Mouse (Mus musculus) embryonic fibroblast, embryonic 13.5 days (primary cell): ENCODE measurements around the gene Upf2. TPM values are rescaled to one million over a fixed set of nuclear protein-coding genes. Genes with fewer than 3 reads are reported as not detected.
"Not testable (repeated sequence)": the region's sequence is repeated elsewhere in the genome, so short reads cannot be mapped to it uniquely, and the experiment has no call there.

Source experiments
- H3K27ac ChIP-seq: 2 replicates; pipeline ENCODE4 v1.5.1; 2012; ENCODE audit warnings: low read length, control low read depth, inconsistent platforms; ENCODE audit not compliant: insufficient read depth
- H3K4me1 ChIP-seq: 2 replicates; pipeline ENCODE4 v1.6.1; 2011; ENCODE audit warnings: low read length; ENCODE audit not compliant: control insufficient read depth, insufficient read depth
- H3K4me3 ChIP-seq: 2 replicates; pipeline ENCODE4 v1.5.1; 2011; ENCODE audit warnings: mild to moderate bottlenecking, control low read depth, low read length; ENCODE audit not compliant: insufficient read depth
- CTCF ChIP-seq: IDR thresholded peaks from 2 replicates; pipeline ENCODE4 v1.5.1; 2011; ENCODE audit warnings: mild to moderate bottlenecking, control low read depth, low read length, moderate library complexity, borderline replicate concordance; ENCODE audit not compliant: insufficient read depth
- POLR2A ChIP-seq: IDR thresholded peaks from 2 replicates; pipeline ENCODE4 v1.6.1; 2011; ENCODE audit warnings: low read depth, mild to moderate bottlenecking, control low read depth, low read length, moderate library complexity
- polyA plus RNA-seq: library from polyadenylated mRNA; stranded (reverse); fragments of >200 nt; gene quantifications from 2 replicates; pipeline ENCODE4 v1.2.4, GENCODE M21; 2011; ENCODE audit warnings: low read depth; ENCODE audit not compliant: missing spikeins, insufficient read length

Gene Upf2
- polyA plus RNA-seq, 1 experiment, result 34.4 TPM

DNA sequence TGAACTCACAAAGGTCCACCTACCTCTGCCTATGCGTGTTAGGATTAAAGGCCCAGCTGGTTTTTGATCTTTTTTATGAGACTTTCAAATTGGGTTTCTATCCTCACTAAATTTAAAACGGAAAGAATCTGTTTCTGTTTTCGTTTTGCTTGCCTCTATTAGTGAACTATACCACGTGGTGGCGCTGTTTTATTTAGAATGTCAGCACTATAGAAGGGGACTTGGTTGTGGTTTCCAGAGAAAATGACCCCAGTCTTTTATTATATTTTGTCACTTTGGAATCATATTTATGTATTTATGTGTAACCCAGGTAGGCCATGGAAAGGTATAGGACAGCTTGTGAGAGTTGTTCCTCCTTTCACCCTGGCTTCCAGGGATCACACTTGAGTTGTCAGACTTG, 44.3 kb downstream of the Upf2 start:
- H3K4me3 ChIP-seq, result no peak overlapping the region
- H3K27ac ChIP-seq, result no peak overlapping the region
- H3K4me1 ChIP-seq, result no peaks in the 10 kb centered on the region
- TF ChIP-seq CTCF (no peak), POLR2A (no peak)

DNA sequence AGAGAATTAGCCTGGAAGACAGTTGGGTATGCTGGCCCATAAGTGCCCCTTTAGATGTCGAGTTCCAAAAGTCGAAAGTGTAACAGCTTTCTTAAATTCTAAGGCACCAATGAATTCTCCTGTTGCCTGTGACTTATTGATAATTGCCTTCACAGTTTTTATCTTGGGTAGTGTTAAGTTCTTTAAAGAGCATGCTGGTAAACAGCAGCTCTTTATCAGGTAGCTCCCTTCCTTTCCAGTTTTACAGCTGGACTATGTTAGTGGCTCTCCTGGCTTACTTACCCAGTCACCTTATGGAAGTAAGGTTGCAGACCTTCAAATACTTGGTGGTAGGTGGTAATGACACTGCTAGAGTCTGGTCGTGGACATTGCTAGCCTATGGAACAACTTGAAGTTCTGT, 52.7 kb downstream of the Upf2 start:
- no peak for TF ChIP-seq CTCF
- no peaks in the 10 kb centered on the region for H3K4me1 ChIP-seq
- H3K27ac ChIP-seq, result no peak overlapping the region
- H3K4me3 ChIP-seq, result no peak overlapping the region

DNA sequence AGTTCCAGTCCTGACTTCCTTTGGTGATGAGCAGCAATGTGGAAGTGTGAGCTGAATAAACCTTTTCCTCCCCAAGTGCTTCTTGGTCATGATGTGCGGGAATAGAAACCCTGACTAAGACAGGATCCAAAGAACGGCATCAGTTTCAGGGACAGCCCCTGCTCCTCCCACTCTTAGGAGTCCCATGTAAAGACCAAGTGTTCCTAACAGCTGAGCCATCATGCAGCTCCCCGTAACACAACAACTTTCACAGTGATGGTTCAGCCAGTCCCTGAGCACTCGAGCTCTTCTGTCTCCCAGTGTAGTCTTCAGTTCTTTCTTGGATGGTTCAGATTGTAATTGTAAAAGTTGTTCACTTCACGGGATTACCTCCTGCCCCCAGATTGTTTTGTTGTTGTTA, 63.3 kb downstream of the Upf2 start:
- no peak overlapping the region for H3K27ac ChIP-seq
- no peak overlapping the region for H3K4me3 ChIP-seq
- TF ChIP-seq CTCF (no peak), POLR2A (no peak)
- no peaks in the 10 kb centered on the region for H3K4me1 ChIP-seq

DNA sequence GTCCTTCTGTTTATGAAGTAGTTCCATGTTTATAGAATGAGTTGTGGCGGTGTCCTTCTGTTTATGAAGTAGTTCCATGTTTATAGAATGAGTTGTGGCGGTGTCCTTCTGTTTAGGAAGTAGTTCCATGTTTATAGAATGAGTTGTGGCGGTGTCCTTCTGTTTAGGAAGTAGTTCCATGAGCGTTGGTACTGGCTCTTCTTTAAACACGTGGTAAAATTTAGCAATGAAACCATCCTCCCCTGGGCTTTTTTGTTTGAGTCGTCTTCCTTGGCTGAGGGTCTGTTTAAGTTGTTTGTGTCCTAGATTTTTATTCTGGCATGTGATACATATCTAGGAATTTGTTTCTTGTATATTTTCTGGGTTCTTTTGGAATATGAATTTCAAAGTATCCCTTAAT, 63.9 kb downstream of the Upf2 start:
- not testable (repeated sequence) for H3K27ac ChIP-seq, H3K4me3 ChIP-seq, H3K4me1 ChIP-seq

DNA sequence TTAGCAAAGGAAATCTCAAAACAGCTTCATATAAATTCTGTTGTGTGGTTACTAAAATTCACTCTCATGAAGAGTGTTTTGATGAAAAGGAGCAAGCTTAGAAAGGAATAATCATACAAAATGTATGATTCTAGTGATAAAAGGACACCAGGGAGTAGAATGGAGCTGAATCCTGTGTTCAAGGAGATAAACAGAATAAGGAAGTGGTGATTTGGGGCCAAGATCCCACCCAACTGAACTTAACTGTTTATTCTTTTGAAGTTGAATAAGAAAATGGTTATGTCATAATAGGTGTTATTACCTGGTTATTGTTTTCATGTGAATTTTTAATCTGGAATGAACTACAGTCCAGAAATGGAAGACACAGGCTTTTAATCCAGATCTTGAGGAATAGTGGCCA, 69.3 kb downstream of the Upf2 start:
- H3K27ac ChIP-seq, result no peak overlapping the region
- no peaks in the 10 kb centered on the region for H3K4me1 ChIP-seq
- TF ChIP-seq CTCF (no peak), POLR2A (no peak)
- H3K4me3 ChIP-seq, result no peak overlapping the region

DNA sequence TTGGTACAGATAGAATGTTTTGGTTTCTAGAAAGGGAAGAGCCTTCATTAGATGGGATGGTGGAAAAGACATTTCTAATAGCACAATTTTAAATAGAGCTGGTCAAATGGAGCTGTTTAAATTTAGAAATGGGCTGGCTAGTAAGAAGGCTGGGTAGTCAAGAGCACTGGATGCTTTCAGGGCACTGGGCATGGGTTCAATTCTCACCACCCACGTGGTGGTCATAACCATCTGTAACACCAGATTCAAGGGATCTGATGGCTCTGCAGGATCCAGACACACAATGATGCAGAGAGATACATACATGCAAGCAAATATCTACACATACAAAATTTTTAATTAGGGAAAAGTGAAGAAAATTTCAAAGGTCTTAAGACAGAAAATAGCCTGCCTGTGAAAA, 91.4 kb downstream of the Upf2 start:
- Histone ChIP-seq H3K4me1 (no peaks in the 10 kb centered on the region), H3K27ac (no peak overlapping the region), H3K4me3 (no peak overlapping the region)
- no peak for TF ChIP-seq POLR2A
- no peak for TF ChIP-seq CTCF

DNA sequence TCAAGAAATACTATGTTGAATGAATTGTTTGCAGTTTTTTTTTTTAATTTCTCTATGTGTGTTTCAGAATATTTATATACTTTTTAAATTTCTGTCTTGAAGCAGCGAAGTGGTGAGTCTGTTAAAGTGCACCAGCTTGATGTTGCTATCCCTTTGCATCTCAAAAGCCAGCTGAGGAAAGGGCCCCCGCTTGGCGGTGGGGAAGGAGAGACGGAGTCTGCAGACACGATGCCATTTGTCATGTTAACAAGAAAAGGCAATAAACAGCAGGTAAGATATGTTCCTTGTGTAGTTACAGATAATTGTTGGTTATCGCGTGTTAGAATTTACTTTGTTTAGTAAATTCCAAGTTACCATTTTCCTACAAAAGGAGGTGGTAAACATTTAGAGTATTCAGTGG, 95.5 kb downstream of the Upf2 start:
- Histone ChIP-seq H3K4me1 (no peaks in the 10 kb centered on the region), H3K4me3 (no peak overlapping the region), H3K27ac (no peak overlapping the region)
- TF ChIP-seq POLR2A, result no peak
- TF ChIP-seq CTCF, result no peak

DNA sequence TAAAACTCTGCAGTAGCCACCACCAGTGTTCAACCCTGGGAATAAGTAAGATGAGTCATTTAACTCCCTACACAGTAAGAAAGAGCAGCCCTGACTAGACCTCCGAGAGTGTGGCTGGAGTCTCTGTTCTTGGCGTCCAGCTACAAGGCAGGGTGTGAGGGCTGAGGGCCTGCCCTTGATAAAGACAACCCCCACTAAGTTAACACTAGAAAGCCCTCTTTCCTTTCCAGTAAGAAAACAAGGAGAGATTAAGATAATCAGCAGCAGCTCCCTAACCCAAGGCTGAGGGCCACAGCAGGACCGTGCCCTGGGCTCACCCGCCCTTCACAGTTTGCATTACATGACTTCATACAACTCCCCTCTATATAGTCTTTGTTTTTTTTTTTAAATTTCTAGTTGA, 97.3 kb downstream of the Upf2 start:
- Histone ChIP-seq H3K4me3 (no peak overlapping the region), H3K27ac (no peak overlapping the region), H3K4me1 (no peaks in the 10 kb centered on the region)
- no peak for TF ChIP-seq CTCF
- no peak for TF ChIP-seq POLR2A

DNA sequence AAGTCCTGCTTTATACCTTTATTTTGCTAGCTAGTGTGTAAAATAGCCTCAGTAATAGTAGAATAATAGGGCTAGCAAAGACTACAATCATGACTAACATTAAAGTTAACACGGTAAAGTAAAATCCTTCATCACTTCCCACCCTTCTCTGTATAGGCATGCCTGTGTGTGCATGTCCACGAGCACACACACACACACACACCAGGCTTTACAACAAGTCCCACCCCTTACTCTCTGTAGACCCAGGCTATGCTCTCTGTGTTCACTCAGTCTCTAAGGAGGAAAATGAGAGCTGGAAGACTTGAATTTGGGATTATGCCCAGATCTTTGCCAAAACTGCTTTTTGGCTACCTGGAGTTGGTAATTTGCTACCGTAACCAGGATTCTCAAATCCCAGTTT, 97.7 kb downstream of the Upf2 start:
- H3K4me1 ChIP-seq, result no peaks in the 10 kb centered on the region
- no peak overlapping the region for H3K27ac ChIP-seq
- TF ChIP-seq POLR2A (no peak), CTCF (no peak)
- H3K4me3 ChIP-seq, result no peak overlapping the region

DNA sequence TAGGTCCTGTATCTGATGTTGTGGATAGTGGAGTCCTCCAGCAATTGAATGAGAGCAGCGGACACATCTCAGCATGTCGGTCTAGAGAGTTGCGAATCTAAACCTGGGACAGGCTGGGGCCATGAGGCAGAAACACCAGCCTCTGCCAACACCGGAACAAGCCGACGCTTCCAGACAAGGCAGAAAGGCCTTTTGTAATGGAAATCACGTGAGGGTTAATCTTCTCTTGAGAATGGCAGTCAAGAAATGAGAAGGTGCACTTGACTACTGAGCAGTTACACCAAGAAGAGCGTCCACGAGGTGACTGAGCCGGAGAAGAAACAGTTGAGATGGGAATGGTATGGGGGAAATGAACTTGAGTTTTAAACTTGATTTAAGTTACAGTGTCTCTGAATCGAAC, 104.2 kb downstream of the Upf2 start:
- TF ChIP-seq CTCF, result no peak
- TF ChIP-seq POLR2A, result no peak
- H3K27ac ChIP-seq, result no peak overlapping the region
- H3K4me3 ChIP-seq, result no peak overlapping the region
- H3K4me1 ChIP-seq, result no peaks in the 10 kb centered on the region; the same call in 1 of the 2 replicates

DNA sequence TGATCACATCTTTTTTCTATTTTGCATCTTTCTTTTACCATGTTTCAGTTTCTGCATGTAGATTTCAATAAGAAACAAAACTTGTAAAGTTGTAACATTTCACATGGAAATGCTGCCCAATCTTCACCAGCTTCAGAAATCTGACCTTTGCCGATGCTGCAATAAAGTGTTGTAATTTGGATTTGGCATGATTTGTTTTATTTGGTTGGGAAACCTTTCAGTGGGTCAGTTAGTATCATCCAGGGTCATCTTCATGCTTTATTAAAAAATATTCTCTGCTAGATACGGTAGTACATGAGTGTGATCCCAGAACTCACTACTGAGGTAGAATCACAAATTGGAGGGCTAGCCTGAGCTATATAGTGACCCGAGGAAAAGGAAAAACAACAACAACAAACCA, 105.2 kb downstream of the Upf2 start:
- Histone ChIP-seq H3K4me3 (no peak overlapping the region), H3K4me1 (no peaks in the 10 kb centered on the region; the same call in 1 of the 2 replicates), H3K27ac (no peak overlapping the region)
- TF ChIP-seq CTCF (no peak), POLR2A (no peak)
